Mouse (Mus musculus): Measurements from ENCODE around the gene Tshz2. TPM values are rescaled to one million over a fixed set of nuclear protein-coding genes. Genes with fewer than 3 reads are reported as not detected.

Gene Tshz2
- polyA plus RNA-seq, 1 experiment, result 6.2 TPM

DNA sequence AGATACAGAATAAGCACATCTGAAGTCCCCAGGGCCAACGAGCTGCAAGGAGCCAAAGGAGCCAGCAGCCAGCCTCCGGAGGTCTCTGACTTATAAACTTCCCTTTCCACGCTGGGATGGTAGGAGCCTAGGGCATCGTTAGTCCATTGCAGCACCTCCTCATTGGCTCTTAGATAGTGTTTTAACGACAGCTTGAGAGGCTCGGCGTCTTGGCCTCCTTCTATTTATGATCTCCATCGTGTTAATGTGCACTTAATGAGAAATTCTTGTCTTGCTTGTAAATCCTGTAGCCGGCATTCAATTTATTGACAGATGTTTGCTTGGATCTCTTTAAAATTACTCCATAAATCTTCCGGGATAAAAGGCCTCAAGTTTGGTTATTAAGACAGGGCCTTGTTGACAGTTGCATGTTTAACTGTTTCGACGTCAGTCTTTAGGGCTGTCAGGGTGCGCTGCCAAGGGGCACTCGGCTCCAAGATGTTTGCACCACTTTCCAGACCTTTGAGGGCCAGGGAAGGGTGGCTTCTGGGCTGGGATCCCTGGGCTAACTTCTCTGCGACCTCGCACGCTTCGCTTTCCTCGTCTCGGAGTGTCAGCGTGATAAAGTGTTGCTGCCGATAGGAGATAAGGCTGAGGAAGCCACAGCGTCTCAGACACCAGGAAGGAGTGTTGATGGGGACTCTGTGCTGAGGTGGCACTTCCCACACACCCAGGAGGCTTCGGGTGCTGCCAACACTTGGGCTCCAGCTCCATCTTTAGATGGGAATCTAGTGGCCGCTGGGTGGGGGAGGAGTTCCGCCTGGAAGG lies 150.3 kb downstream of the Tshz2 start:
- H3K4me3 ChIP-seq (replicated peaks; ENCODE audit: extremely low read depth, low read depth, low read length), result no peak overlapping the region
- H3K4me1 ChIP-seq (ENCODE audit: control insufficient read depth, insufficient read depth, low read length), result peaks cover 8% of the 10 kb centered on the region
- no peak for DNase-seq
- TF ChIP-seq CTCF (IDR thresholded peaks at IDR 0.05; ENCODE audit: insufficient read depth, low read length) (no peak), POLR2A (IDR thresholded peaks at IDR 0.05; ENCODE audit: borderline replicate concordance, extremely low read depth, low read depth, low read length) (no peak)
- 41% methylated on average over 26 of the region's 26 CpGs for WGBS

DNA sequence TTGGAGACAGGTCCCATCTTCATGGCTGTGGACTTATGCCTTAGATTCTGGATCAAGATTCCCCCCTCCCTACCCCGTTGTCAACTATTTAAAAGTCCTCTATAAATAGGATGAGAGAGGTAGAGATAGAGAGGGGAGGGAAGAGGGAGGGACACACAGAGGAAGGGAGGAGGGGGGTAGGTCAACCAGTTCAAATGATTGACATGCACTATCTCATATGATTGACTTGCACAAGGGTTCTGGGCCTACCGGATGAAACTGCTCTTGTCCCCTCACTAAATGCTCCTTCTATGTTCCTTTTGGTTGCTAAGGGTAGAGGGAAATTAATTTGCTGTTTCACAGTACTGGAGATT lies 150.8 kb downstream of the Tshz2 start:
- TF ChIP-seq POLR2A (IDR thresholded peaks at IDR 0.05; ENCODE audit: borderline replicate concordance, extremely low read depth, low read depth, low read length), result no peak
- no peak for TF ChIP-seq CTCF (IDR thresholded peaks at IDR 0.05; ENCODE audit: insufficient read depth, low read length)
- peaks cover 8% of the 10 kb centered on the region for H3K4me1 ChIP-seq (ENCODE audit: control insufficient read depth, insufficient read depth, low read length)
- DNase-seq, result no peak
- 60% methylated on average over 2 of the region's 2 CpGs for WGBS
- H3K4me3 ChIP-seq (replicated peaks; ENCODE audit: extremely low read depth, low read depth, low read length), result no peak overlapping the region

DNA sequence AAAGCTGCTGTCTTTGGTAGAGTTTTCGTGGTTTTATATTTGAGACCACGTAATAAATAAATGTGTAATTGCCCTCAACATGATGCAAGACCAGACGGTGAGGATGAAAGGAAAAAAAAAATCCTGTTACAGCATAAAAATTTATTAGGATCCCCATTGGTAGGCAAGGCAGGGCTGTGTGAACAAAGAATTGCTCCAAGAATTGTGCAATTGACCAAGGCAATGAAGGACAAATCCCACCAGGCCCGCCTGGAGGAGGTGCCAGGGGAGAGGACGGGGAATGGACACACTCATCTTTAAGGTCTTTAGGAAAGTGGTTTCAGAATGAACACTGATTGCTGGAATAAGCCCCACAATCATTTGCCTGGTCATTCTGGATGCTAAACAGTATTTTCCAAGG lies 154.6 kb downstream of the Tshz2 start:
- no peak overlapping the region for H3K4me3 ChIP-seq (replicated peaks; ENCODE audit: extremely low read depth, low read depth, low read length)
- DNase-seq, result no peak
- no peak for TF ChIP-seq CTCF (IDR thresholded peaks at IDR 0.05; ENCODE audit: insufficient read depth, low read length)
- WGBS, result 67% methylated on average over 5 of the region's 5 CpGs
- peaks cover 10% of the 10 kb centered on the region for H3K4me1 ChIP-seq (ENCODE audit: control insufficient read depth, insufficient read depth, low read length)

DNA sequence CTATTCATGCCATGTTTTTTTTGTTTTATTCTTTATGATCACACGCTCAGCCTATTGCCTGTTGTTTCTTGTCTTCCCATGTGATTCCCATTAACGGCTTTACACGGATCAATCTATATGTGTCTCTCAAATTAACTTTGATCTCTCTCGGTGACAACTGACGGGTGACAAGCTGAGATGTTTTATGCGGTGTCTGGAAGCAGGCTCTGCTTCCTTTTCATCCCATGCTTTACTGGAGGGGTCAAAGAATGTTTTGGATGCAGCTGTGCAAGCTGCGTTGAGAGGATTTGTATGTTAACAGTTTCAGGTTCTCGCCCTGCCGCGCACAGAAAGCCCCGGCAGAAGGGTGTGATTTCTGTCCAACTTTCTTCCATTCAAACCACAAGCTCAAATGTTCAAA lies 155.1 kb downstream of the Tshz2 start:
- DNase-seq, result no peak
- no peak for TF ChIP-seq POLR2A (IDR thresholded peaks at IDR 0.05; ENCODE audit: borderline replicate concordance, extremely low read depth, low read depth, low read length)
- no peak for TF ChIP-seq CTCF (IDR thresholded peaks at IDR 0.05; ENCODE audit: insufficient read depth, low read length)
- H3K4me1 ChIP-seq (ENCODE audit: control insufficient read depth, insufficient read depth, low read length), result peaks cover 10% of the 10 kb centered on the region

DNA sequence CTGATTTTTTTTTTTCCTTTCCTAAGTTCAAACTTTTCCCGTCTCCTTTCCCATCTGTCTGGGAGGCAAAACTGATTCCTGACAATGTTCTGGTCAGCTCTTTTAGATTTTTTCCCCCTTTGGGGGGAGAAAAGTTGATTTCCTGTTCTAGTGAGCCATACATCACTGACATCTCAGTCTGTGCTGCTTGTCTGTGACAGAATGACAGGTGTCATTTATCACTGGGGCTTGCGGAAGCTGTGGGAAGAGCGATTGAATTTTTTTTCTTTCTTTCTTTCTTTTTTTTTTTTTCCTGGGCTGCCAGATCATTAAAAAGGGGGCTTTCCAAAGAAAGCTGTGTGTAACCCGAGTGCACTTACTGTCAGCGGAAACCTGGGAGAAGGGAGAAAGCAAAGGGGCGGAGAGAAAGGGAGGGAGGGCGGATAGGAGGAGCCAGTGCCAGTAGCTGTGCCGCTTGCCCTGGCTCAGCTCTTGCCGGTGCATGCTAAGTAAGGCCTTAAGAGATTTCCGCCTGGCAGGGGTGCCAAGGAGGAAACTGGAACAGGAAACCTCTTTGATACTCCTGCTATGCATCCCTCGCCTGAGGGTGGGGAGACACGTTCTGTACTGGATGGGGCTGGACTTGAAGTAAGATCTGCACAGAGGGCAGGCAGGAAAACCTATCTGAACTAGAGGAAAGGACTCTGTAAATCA lies 157.8 kb downstream of the Tshz2 start:
- 3% methylated on average over 12 of the region's 12 CpGs for WGBS
- Histone ChIP-seq H3K4me3 (replicated peaks; ENCODE audit: extremely low read depth, low read depth, low read length) (no peak overlapping the region), H3K4me1 (ENCODE audit: control insufficient read depth, insufficient read depth, low read length) (peaks cover 6% of the 10 kb centered on the region)
- DNase-seq, result peak; percentile 66
- TF ChIP-seq CTCF (IDR thresholded peaks at IDR 0.05; ENCODE audit: insufficient read depth, low read length) (no peak), POLR2A (IDR thresholded peaks at IDR 0.05; ENCODE audit: borderline replicate concordance, extremely low read depth, low read depth, low read length) (no peak)

More for the DNA sequence above, 155.1 kb downstream of the Tshz2 start:
- H3K4me3 ChIP-seq (replicated peaks; ENCODE audit: extremely low read depth, low read depth, low read length), result no peak overlapping the region
- WGBS, result 68% methylated on average over 11 of the region's 11 CpGs

DNA sequence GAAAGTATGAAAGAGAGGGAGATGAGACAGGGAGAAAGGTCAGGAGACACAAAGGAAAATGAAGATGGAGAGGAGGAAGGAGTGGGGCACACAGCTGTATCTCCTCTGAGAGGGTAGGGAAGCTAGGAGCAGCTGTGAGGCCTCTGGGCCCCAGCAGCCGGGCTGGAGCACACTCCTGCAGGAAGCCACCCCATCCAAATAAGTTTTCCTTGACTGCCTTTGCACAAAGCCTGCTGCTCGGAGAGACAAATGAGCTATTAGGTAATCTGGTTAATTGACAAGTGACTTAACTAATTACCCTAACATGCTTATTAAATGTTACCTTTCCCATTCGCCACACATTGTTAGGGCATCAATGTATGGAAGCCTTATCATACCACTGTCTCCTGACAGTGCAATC lies 159.9 kb downstream of the Tshz2 start:
- H3K4me1 ChIP-seq (ENCODE audit: control insufficient read depth, insufficient read depth, low read length), result 0 out of 2 replicates have a peak, but pooled peaks cover 2% of the 10 kb centered on the region
- WGBS, result 58% methylated on average over 3 of the region's 3 CpGs
- TF ChIP-seq POLR2A (IDR thresholded peaks at IDR 0.05; ENCODE audit: borderline replicate concordance, extremely low read depth, low read depth, low read length), result no peak
- no peak for TF ChIP-seq CTCF (IDR thresholded peaks at IDR 0.05; ENCODE audit: insufficient read depth, low read length)
- H3K4me3 ChIP-seq (replicated peaks; ENCODE audit: extremely low read depth, low read depth, low read length), result no peak overlapping the region
- no peak for DNase-seq

DNA sequence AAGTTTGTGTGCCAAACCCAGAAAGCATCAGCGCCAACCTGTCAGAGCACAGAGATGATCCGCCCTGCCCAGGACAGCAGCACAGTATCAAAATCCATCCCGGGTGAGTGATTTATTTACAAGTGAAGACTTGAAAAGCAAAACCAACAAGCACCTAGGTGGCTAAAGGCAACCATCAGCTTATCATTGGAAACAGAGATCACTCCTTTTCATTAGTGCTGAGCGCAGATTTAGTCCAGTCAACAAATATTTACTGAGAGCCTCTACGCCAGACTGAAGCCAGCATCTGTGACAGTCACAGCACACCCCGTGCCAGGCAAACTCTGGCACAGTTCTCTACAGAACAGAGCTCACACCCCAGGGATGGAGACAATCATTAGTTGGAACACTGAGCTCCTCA lies 169.4 kb downstream of the Tshz2 start:
- no peak overlapping the region for H3K4me3 ChIP-seq (replicated peaks; ENCODE audit: extremely low read depth, low read depth, low read length)
- TF ChIP-seq CTCF (IDR thresholded peaks at IDR 0.05; ENCODE audit: insufficient read depth, low read length), result no peak
- no peak for TF ChIP-seq POLR2A (IDR thresholded peaks at IDR 0.05; ENCODE audit: borderline replicate concordance, extremely low read depth, low read depth, low read length)
- no peaks in the 10 kb centered on the region for H3K4me1 ChIP-seq (ENCODE audit: control insufficient read depth, insufficient read depth, low read length)
- WGBS, result 83% methylated on average over 6 of the region's 6 CpGs
- DNase-seq, result no peak

DNA sequence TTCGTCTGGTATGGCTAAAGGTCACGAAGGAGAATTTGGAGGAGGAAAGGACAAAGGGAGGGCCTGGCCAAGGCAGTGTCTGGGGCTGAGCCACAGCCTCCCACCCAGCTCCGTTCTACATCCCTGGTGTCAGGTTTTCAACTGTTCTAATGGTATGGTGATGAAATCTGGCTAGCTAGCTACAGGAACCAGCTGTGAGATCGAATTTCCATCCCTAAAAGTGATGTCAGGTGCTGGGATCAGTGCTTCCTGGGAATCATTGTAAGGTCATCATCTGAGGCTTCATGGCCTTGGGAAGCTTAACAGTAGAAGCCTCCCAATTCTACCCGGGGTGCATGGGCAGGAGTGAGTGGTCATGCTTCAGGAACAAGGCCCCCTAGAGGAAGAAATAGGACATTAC lies 171.6 kb downstream of the Tshz2 start:
- 0 out of 2 replicates have a peak, but pooled peaks have one; percentile 5 for TF ChIP-seq CTCF (IDR thresholded peaks at IDR 0.05; ENCODE audit: insufficient read depth, low read length)
- TF ChIP-seq POLR2A (IDR thresholded peaks at IDR 0.05; ENCODE audit: borderline replicate concordance, extremely low read depth, low read depth, low read length), result no peak
- WGBS, result 71% methylated on average over 5 of the region's 5 CpGs
- no peak for DNase-seq
- no peaks in the 10 kb centered on the region for H3K4me1 ChIP-seq (ENCODE audit: control insufficient read depth, insufficient read depth, low read length)
- no peak overlapping the region for H3K4me3 ChIP-seq (replicated peaks; ENCODE audit: extremely low read depth, low read depth, low read length)

DNA sequence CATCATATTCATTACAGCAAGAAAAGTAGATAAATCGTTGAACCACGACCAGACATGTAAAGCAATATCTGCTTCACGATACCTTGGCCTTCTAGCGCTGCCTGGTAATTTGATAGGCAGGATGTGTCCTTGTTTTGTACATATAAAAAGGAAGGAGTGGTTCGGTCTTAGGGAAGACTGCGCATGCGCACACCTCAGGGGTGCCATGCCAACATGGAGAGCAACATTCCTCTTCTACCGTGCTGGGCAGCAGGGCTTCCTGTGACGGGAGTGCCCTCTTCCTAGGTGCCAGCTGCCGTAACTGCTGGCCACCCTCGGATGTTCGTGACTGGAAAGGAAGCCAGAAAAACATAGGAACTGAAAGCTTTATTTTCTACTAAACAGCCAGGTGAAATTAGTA lies 172.7 kb downstream of the Tshz2 start:
- Histone ChIP-seq H3K4me1 (ENCODE audit: control insufficient read depth, insufficient read depth, low read length) (no peaks in the 10 kb centered on the region), H3K4me3 (replicated peaks; ENCODE audit: extremely low read depth, low read depth, low read length) (no peak overlapping the region)
- 90% methylated on average over 12 of the region's 12 CpGs for WGBS
- DNase-seq, result no peak
- TF ChIP-seq CTCF (IDR thresholded peaks at IDR 0.05; ENCODE audit: insufficient read depth, low read length) (no peak), POLR2A (IDR thresholded peaks at IDR 0.05; ENCODE audit: borderline replicate concordance, extremely low read depth, low read depth, low read length) (no peak)

DNA sequence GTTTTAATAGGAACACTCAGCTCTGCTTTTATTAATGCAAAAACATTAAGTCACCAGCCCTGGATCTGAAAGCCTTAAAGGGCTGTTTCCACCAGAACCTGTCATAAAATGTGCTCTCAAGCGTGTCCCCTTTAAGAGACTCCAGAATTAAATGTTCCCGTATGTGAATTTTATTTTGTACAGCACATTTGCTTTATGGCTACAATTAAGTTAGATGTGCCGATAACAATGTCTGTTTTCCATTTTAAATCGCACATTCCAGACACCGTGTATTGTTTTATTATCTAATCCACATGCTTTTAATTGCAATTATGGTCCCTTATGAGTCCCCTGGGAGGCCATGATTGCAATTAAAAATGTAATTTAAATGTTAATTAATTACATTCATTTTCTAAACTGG lies 178.8 kb downstream of the Tshz2 start:
- DNase-seq, result no peak
- WGBS, result 87% methylated on average over 5 of the region's 5 CpGs
- TF ChIP-seq CTCF (IDR thresholded peaks at IDR 0.05; ENCODE audit: insufficient read depth, low read length), result no peak
- no peak for TF ChIP-seq POLR2A (IDR thresholded peaks at IDR 0.05; ENCODE audit: borderline replicate concordance, extremely low read depth, low read depth, low read length)
- Histone ChIP-seq H3K4me3 (replicated peaks; ENCODE audit: extremely low read depth, low read depth, low read length) (no peak overlapping the region), H3K4me1 (ENCODE audit: control insufficient read depth, insufficient read depth, low read length) (no peaks in the 10 kb centered on the region)

All from lung, adult 2 months (tissue).